Mouse (Mus musculus): Measurements from ENCODE around the gene Trim62. TPM values are rescaled to one million over a fixed set of nuclear protein-coding genes. Genes with fewer than 3 reads are reported as not detected.

Trim62 gene
- polyA plus RNA-seq, 1 experiment from 2014 or later, result 28.8 TPM

- Histone ChIP-seq H3K4me2 (ENCODE audit: low read depth, low read length) (no peak overlapping the region), H3K4me1 (ENCODE audit: control insufficient read depth, insufficient read depth, low read length) (peaks cover 10% of the 10 kb centered on the region; the same call in 1 of the 2 replicates), H3K4me3 (ENCODE audit: low read depth, low read length) (no peak overlapping the region), H3K36me3 (ENCODE audit: control insufficient read depth, insufficient read depth, low read length) (no peaks in the 10 kb centered on the region), H3K27ac (ENCODE audit: low read depth, low read length) (no peak overlapping the region), H3K27me3 (ENCODE audit: control insufficient read depth, insufficient read depth, low read length) (no peaks in the 10 kb centered on the region), H3K9me3 (ENCODE audit: control insufficient read depth, low read length) (no peaks in the 10 kb centered on the region), H3K9ac (replicated peaks; ENCODE audit: low read depth, low read length) (no peak overlapping the region)
- 15% methylated on average over 13 of the region's 13 CpGs for WGBS
- ATAC-seq (ENCODE audit: low read depth), result no peak
Observed at GRCm38 (mm10) chr4:128878901-128879491, 4.4 kb upstream of the Trim62 start.

GRCm38 (mm10) chr4:128883801-128884710 is 676 bp downstream of the Trim62 start:
- no peaks in the 10 kb centered on the region for H3K27me3 ChIP-seq (ENCODE audit: control insufficient read depth, insufficient read depth, low read length)
- H3K36me3 ChIP-seq (ENCODE audit: control insufficient read depth, insufficient read depth, low read length), result no peaks in the 10 kb centered on the region
- peaks cover 34% of the 10 kb centered on the region for H3K4me1 ChIP-seq (ENCODE audit: control insufficient read depth, insufficient read depth, low read length)
- H3K9me3 ChIP-seq (ENCODE audit: control insufficient read depth, low read length), result no peaks in the 10 kb centered on the region
- WGBS, result under 1% methylated on average over 94 of the region's 94 CpGs
- ATAC-seq (ENCODE audit: low read depth), result peak; percentile 71
- H3K4me2 ChIP-seq (ENCODE audit: low read depth, low read length), result peak overlapping the region; percentile 83
- peak overlapping the region; percentile 83 for H3K4me3 ChIP-seq (ENCODE audit: low read depth, low read length)
- peak overlapping the region; percentile 83 for H3K9ac ChIP-seq (replicated peaks; ENCODE audit: low read depth, low read length)
- H3K27ac ChIP-seq (ENCODE audit: low read depth, low read length), result peak overlapping the region; percentile 82

GRCm38 (mm10) chr4:128884711-128885095 is 1.3 kb downstream of the Trim62 start:
- H3K9ac ChIP-seq (replicated peaks; ENCODE audit: low read depth, low read length), result peak overlapping the region; percentile 83
- H3K27ac ChIP-seq (ENCODE audit: low read depth, low read length), result peak overlapping the region; percentile 82; the same call in 1 of the 2 replicates
- 56% methylated on average over 5 of the region's 5 CpGs for WGBS
- H3K27me3 ChIP-seq (ENCODE audit: control insufficient read depth, insufficient read depth, low read length), result no peaks in the 10 kb centered on the region
- H3K4me3 ChIP-seq (ENCODE audit: low read depth, low read length), result peak overlapping the region; percentile 83
- ATAC-seq (ENCODE audit: low read depth), result no peak; the same call in 1 of the 2 replicates
- H3K4me2 ChIP-seq (ENCODE audit: low read depth, low read length), result peak overlapping the region; percentile 83
- no peaks in the 10 kb centered on the region for H3K36me3 ChIP-seq (ENCODE audit: control insufficient read depth, insufficient read depth, low read length)
- H3K4me1 ChIP-seq (ENCODE audit: control insufficient read depth, insufficient read depth, low read length), result peaks cover 31% of the 10 kb centered on the region
- H3K9me3 ChIP-seq (ENCODE audit: control insufficient read depth, low read length), result no peaks in the 10 kb centered on the region

- WGBS, result 97% methylated on average over 8 of the region's 8 CpGs
- Histone ChIP-seq H3K4me2 (ENCODE audit: low read depth, low read length) (peak overlapping the region; percentile 83; the same call in 1 of the 2 replicates), H3K9me3 (ENCODE audit: control insufficient read depth, low read length) (no peaks in the 10 kb centered on the region), H3K36me3 (ENCODE audit: control insufficient read depth, insufficient read depth, low read length) (no peaks in the 10 kb centered on the region), H3K27me3 (ENCODE audit: control insufficient read depth, insufficient read depth, low read length) (no peaks in the 10 kb centered on the region), H3K4me1 (ENCODE audit: control insufficient read depth, insufficient read depth, low read length) (peaks cover 31% of the 10 kb centered on the region), H3K27ac (ENCODE audit: low read depth, low read length) (no peak overlapping the region), H3K9ac (replicated peaks; ENCODE audit: low read depth, low read length) (no peak overlapping the region), H3K4me3 (ENCODE audit: low read depth, low read length) (no peak overlapping the region)
- ATAC-seq (ENCODE audit: low read depth), result no peak
Observed at GRCm38 (mm10) chr4:128885540-128885939, 2.2 kb downstream of the Trim62 start.

DNA sequence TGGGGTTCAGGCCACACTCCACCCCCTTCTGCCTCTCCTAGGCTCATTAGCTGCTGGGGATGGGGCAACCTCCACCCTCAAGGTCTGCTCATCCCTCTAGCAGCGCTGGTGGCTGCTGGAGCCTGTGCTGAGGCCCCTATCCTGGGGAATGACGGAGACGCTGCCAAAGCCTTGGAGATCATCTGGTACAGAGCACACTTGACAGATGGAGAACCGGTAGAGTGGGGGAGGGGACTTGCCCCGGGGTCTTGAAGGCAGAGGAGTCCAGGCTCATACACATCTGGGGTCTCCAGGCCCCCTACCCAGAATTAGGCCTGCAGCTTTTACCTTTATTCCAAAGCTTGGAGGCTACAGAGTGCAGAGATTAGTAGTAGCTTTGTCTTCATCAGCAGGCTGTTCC is 3.2 kb downstream of the Trim62 start:
- Histone ChIP-seq H3K4me2 (ENCODE audit: low read depth, low read length) (peak overlapping the region; percentile 33), H3K9me3 (ENCODE audit: control insufficient read depth, low read length) (no peaks in the 10 kb centered on the region), H3K27me3 (ENCODE audit: control insufficient read depth, insufficient read depth, low read length) (no peaks in the 10 kb centered on the region), H3K27ac (ENCODE audit: low read depth, low read length) (peak overlapping the region; percentile 61; the same call in 1 of the 2 replicates), H3K4me1 (ENCODE audit: control insufficient read depth, insufficient read depth, low read length) (peaks cover 31% of the 10 kb centered on the region), H3K9ac (replicated peaks; ENCODE audit: low read depth, low read length) (no peak overlapping the region; the same call in 1 of the 2 replicates), H3K4me3 (ENCODE audit: low read depth, low read length) (no peak overlapping the region), H3K36me3 (ENCODE audit: control insufficient read depth, insufficient read depth, low read length) (no peaks in the 10 kb centered on the region)
- WGBS, result 16% methylated on average over 5 of the region's 5 CpGs
- ATAC-seq (ENCODE audit: low read depth), result no peak

DNA sequence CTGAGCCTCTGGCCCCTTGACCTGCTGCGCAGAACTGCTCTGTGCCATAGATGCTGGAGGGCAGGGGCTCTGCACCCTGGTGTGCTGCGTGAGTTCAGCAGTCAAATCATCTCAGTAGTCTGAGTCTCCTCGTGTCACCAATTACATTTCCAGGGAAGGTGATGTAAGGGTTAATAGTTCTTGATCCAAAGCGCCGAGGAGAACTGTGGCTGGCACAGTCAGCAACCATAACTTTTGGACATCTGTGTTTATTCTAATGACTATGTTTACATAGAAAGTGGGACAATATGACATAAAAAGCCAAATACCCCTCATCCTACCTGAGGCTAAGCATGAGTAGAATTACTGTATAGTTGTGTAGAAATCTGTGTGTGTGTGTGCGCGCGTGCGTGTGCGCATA is 3.6 kb downstream of the Trim62 start:
- Histone ChIP-seq H3K9me3 (ENCODE audit: control insufficient read depth, low read length) (no peaks in the 10 kb centered on the region), H3K9ac (replicated peaks; ENCODE audit: low read depth, low read length) (no peak overlapping the region; the same call in 1 of the 2 replicates), H3K4me1 (ENCODE audit: control insufficient read depth, insufficient read depth, low read length) (peaks cover 31% of the 10 kb centered on the region), H3K36me3 (ENCODE audit: control insufficient read depth, insufficient read depth, low read length) (no peaks in the 10 kb centered on the region), H3K4me3 (ENCODE audit: low read depth, low read length) (no peak overlapping the region), H3K27me3 (ENCODE audit: control insufficient read depth, insufficient read depth, low read length) (no peaks in the 10 kb centered on the region), H3K27ac (ENCODE audit: low read depth, low read length) (peak overlapping the region; percentile 61; the same call in 1 of the 2 replicates), H3K4me2 (ENCODE audit: low read depth, low read length) (peak overlapping the region; percentile 33)
- ATAC-seq (ENCODE audit: low read depth), result no peak
- WGBS, result 69% methylated on average over 10 of the region's 10 CpGs

DNA sequence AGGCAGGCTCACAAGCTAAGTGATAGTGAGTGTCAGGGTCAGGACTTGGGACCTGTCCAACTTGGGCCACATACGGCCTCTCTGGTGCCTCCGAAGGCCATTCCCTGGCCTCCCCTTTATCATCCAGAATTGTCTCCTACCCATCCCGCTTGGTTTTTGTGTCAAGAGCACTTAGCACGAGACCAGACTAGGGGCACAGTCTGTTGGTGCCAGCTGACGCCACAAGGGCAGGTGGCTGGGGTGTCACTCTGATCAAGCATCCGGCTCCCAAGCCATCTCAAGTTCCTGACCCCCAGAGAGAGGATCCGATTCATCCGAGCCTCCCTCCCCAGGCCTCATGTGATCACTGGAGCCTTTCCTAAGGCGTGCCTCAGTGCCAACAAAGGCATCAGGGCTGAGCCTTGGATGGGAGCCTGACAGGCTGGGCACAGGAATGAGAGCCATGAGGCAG is 4.3 kb downstream of the Trim62 start:
- Histone ChIP-seq H3K27me3 (ENCODE audit: control insufficient read depth, insufficient read depth, low read length) (no peaks in the 10 kb centered on the region), H3K4me2 (ENCODE audit: low read depth, low read length) (0 out of 2 replicates have a peak overlapping the region, but pooled peaks have one; percentile 33), H3K36me3 (ENCODE audit: control insufficient read depth, insufficient read depth, low read length) (no peaks in the 10 kb centered on the region), H3K9me3 (ENCODE audit: control insufficient read depth, low read length) (no peaks in the 10 kb centered on the region), H3K4me3 (ENCODE audit: low read depth, low read length) (no peak overlapping the region), H3K9ac (replicated peaks; ENCODE audit: low read depth, low read length) (no peak overlapping the region; the same call in 1 of the 2 replicates), H3K4me1 (ENCODE audit: control insufficient read depth, insufficient read depth, low read length) (peaks cover 31% of the 10 kb centered on the region), H3K27ac (ENCODE audit: low read depth, low read length) (peak overlapping the region; percentile 28; the same call in 1 of the 2 replicates)
- no peak for ATAC-seq (ENCODE audit: low read depth)
- WGBS, result 30% methylated on average over 9 of the region's 9 CpGs

- Histone ChIP-seq H3K4me2 (ENCODE audit: low read depth, low read length) (no peak overlapping the region), H3K36me3 (ENCODE audit: control insufficient read depth, insufficient read depth, low read length) (no peaks in the 10 kb centered on the region), H3K9ac (replicated peaks; ENCODE audit: low read depth, low read length) (no peak overlapping the region), H3K4me3 (ENCODE audit: low read depth, low read length) (no peak overlapping the region), H3K27me3 (ENCODE audit: control insufficient read depth, insufficient read depth, low read length) (no peaks in the 10 kb centered on the region), H3K9me3 (ENCODE audit: control insufficient read depth, low read length) (no peaks in the 10 kb centered on the region), H3K27ac (ENCODE audit: low read depth, low read length) (no peak overlapping the region), H3K4me1 (ENCODE audit: control insufficient read depth, insufficient read depth, low read length) (peaks cover 29% of the 10 kb centered on the region)
- 82% methylated on average over 6 of the region's 6 CpGs for WGBS
- ATAC-seq (ENCODE audit: low read depth), result no peak
Observed at GRCm38 (mm10) chr4:128888436-128888990, 5.1 kb downstream of the Trim62 start.

All from neural tube, embryonic 14.5 days (tissue).